Mouse (Mus musculus) 3134 (cell line): ENCODE results near the gene Lypd5.
"Not testable (repeated sequence)": the region's sequence is repeated elsewhere in the genome, so short reads cannot be mapped to it uniquely, and the experiment has no call there.

Experiments used
- DNase-seq: peaks from one replicate; pipeline ENCODE4 v3.0.0-alpha.2; 2011; ENCODE audit warnings: low spot score; ENCODE audit not compliant: insufficient read length; ENCODE audit errors: extremely low read depth

Lypd5 gene

DNA sequence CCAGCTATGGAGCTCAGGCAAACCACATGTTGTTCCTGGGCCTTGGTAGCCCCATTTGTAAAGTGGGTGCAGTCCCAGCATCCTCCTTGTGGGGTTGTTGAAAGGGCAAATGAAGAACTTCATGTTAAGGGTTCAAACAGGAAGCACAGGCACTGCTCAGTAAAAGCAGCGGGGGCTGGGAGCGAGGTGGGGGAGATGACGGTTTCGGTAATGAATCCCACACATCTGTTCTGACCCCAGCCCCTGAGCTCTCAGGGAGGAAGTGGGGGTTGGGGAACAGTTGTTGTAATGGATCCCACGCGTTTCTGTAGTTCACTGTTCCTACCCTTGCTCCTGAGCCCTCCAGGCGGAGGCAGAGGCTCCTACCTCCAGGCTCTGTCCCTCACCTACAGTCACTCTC lies 30.9 kb downstream of the Lypd5 start:
- no peak for DNase-seq

DNA sequence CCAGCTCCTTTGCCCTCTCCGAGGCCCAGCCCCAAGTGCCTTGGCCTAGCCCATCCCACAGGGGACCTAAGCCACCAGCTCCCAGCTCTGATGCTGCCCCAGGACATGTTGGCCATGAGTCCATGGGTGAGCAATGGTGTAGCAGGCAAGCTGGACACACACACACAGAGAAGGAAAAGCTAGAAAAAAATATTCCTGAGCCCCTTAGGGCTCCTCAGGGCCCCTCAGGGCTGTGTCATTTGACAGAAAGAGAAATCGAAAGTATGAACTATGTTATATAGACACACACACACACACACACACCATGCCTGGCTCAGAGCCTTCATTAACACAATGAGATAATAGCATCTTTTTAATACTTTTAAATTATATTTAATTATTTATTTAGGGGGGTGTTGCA lies 31.4 kb downstream of the Lypd5 start:
- no peak for DNase-seq

- no peak for DNase-seq
These were observed 33.9 kb downstream of the Lypd5 start for GRCm38 (mm10) chr7:24382730-24383372.

DNA sequence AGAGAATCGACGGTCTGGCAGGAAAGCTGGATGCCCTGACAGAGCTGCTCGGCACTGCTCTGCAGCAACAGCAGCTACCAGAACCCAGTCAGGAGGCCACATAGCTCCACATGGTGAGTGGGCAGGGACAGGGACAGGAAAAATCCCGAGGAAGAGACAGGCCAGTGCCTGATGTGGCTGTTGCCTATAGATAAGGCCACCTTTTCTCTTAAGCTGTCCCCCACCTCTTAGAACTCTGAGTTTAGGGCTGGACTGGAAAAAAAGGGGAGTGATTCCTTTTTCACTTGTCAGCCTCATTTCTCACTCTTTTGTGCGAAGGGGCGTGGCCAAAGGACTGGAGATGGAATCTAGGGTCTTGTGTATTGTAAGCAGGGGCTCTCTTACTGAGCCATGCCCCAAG lies 35.1 kb downstream of the Lypd5 start:
- DNase-seq = no peak

DNA sequence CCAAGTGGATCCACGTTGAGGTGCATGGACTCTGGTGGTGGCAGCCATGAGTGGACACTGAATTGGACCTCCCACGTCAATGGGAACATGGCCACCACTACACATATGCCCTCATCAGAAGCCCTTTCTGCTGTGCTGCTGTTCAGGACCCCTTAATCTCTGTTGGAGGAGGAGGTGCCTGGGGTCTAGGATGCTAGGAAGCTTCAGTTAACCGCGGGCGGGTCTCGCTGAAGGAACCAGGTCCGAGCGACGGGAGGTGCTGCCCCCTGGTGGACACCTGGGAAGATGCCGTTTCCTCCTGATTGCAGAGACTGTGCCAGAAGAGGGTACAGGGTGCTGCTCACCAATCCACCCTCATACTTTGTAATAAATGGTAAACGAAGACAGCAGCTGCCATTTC lies 35.8 kb downstream of the Lypd5 start:
- peak; percentile 57 for DNase-seq

DNA sequence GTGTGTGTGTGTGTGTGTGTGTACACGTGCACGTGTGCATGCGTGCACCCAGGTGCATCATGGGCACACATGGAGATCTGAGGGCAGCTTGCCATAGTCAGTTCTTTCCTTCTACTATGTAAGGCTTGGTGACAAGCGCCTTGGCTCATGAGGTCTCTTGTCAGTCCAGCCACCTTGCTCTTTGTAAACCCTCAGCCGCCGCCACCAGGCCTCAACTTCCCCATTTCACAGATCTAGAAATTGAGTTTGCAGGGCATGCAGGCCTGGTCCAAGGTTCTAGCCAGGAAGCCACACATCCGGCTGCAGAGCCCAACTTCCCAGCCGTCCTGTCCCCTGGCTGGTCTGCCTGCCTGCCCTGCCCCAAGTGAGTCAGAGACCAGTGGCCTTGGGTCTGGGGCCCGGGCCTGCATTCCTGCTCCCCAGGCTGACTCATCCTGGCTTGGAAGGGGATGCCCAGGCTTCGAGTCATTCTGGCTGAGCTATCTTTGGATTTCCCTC lies 38.1 kb downstream of the Lypd5 start:
- peak; percentile 91 for DNase-seq

DNA sequence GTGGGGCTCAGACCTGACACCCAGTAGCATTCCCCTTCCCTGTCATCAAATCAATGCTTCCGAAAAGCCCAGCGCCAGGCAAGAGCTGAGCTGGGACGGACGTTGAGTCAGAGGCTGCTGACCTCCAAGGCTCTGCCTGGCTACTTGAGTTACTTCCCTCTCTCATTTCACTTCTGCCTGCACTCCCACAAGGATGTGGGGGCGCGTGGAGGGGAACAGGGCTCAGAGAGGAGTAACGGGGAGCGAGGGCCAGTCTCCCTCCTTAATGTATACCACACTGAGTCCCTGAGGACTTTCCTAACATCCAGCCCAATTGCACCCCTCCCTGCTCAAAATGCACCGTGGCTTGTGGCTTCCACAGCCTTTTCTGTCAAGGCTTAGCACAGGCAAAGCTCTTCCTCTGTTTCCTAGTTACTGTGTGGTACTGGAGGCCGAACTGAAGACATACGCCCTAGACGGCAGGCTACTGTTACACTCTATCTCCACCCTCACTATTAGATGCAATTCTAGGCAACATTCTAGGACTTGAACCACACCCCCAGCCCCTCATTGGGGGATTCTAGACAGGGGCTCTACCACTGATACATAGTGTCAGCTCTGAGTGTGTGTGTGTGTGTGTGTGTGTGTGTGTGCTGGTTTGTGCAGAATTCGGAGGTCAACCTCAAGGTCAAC lies 40.7 kb downstream of the Lypd5 start:
- no peak for DNase-seq

- no peak for DNase-seq
These were observed 41.5 kb downstream of the Lypd5 start for GRCm38 (mm10) chr7:24390512-24390911.

DNA sequence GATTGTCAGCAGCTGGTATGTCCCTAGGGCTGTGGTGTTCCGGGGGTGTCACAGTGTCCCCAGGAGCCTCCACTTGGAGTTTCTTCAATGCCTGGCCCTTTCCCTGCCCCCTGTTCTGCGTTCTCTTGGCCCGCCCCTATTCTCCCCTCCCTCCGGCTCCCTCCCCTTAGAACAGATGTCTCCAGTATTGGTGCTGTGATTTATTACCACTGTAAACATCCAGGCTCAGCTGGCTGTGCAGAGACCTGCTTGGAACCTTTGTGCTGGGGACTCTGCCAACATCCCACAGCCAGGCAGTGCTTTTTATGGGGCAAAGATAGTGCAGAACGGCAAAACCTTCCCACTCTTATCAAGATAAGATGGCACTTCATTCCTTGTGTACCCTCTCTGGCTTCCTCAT lies 42.1 kb downstream of the Lypd5 start:
- DNase-seq = no peak

DNA sequence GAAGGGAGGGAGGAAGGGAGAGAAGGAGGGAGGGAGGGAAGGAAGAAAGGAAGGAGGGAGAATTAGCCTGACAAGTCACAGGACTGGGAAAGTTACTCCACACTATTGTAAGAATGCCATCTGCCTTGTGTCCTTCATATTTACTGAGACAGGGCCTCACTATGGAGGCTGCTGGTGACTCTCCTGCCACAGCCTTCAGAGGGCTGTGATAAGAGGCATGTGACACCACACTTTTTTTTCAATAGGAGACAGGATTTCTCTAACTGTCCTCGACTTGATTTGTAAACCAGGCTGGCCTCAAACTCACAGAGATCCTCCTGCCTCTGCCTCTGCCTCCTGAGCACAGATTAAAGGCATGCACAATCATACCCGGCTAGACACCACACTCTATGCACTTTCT lies 42.7 kb downstream of the Lypd5 start:
- no peak for DNase-seq

DNA sequence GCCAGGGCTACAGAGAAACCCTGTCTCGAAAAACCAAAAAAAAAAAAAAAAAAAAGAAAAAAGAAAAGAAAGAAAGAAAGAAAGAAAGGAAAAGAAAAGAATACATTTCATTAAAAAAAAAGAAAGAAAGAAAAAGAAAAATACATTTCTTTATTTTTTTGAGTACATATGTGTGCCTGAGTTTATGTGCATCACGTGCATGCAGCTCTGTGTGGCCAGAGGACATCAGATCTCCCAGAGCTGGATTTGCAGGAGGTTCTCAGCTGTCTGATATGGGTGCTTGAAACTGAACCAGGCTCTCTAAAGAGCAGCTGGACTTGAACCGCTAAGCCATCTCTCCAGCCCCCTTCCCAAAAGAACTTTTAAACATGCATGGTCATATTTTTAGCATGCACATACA lies 45.1 kb downstream of the Lypd5 start:
- no peak for DNase-seq

- DNase-seq = no peak
These were observed 45.6 kb downstream of the Lypd5 start for GRCm38 (mm10) chr7:24394475-24395161.

DNA sequence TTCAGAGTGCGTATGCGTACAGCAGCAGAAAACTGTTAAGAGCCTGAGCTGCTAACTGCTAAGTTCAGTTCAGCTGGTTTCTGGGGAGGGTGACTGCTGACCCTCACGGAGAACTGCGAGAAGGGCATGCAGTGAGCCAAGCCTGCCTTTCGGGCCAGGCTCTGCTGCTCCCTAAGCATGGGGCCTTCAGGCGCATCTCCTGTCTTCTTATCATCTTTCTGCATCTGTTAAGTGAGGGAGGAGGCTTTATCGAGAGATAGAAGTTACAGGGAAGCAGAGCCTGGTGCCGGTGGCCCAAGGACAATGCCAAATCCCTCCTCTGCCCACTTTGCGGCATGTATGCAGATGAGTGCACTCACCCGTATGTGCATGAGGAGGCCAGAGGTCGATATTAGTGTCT lies 47.8 kb downstream of the Lypd5 start:
- no peak for DNase-seq

DNA sequence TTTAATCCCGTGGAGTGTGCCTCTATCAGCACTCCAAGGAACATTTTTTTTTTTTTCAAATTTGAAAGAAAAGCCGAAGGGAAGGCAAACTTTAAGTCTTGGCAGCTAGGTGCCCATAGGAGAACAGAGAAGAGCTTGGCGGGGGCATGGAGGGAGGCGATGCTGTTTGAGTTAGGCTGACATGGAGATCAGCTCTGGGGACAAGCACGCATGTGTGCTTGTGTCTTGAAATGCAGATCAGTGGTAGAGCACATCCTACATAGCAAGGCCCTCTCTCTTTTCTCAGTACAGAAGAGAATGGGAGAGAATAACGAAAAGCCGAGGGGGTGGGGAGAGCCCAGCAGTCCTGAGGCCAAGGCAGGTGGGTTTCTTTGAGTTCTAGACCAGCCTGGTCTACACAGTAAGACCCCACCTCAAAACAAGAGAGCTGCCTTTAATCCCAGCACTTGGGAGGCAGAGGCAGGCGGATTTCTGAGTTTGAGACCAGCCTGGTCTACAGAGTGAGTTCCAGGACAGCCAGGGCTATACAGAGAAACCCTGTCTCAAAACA lies 49.4 kb downstream of the Lypd5 start:
- no peak for DNase-seq

GRCm38 (mm10) chr7:24399256-24400081 lies 50.5 kb downstream of the Lypd5 start, which contains the start of gene Smg9:
Gene Smg9 (plus strand): TSS chr7:24399619.
- DNase-seq = peak; percentile 99

DNA sequence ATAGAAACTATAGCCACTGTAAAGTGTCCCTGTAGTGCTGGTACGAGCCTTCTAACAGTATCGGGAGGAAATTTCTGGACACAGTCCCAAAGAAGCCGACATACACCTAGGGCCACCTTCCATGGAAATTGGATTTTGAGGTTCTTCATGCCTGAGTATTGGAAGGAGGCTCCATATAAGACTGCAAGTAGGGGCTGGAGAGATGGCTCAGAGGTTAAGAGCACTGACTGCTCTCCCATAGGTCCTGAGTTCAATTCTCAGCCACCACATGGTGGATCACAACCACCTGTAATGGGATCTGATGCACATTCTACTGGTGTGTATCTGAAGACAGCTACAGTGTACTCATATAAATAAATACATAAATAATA lies 51.1 kb downstream of the Lypd5 start:
- DNase-seq = no peak

DNA sequence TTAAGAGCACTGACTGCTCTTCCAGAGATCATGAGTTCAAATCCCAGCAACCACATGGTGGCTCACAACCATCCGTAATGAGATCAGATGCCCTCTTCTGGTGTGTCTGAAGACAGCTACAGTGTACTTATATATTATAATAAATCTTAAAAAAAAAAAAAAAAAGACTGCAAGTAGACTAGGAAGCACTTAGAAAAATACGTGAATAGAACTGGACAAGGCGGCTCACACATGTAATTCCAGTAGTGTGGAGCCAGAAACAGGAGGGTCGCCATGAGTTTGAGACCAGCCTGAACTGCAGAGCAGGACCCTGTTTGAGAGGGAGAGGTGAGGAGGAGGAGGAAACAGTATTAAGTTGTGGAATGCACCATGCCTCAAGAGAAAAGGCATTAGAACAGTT lies 51.5 kb downstream of the Lypd5 start:
- not testable (repeated sequence) for DNase-seq

DNA sequence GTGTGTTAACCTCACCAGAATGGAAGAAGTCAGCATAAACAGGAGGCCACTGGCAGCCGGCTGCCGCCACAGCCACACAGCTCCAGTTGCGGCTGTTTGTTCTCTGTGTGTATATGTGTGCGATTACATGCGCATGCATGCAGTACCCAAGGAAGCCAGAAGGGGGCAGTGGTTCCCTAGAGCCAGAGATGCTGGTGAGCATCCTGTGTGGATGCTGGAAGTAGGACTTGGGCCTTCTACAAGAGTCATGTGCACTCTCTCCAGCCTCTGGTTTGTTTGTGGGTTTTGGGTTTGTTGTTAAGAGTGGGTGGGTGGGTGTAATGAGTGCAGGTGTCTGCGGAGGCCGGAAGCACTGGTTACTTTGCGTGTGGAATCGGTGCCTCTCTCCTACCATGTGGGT lies 53.9 kb downstream of the Lypd5 start:
- DNase-seq = no peak
